In genomic region chr5:130771061-130771741, GRCm38 (mm10) we compare ENCODE assay signal across 14 mouse cellular contexts.
"Had no signal": no experiment of that assay in that cellular context is flagged by ENCODE, and none has a peak within 500 bp of the region (broad histone marks: within the 10 kb centered on the region; RNA-seq: fewer than 3 reads in every experiment).

No protein-coding gene starts in this region.

- H3K4me3 ChIP-seq: limb, embryonic 12.5 days; liver, embryonic 13.5 days; lung, embryonic 15.5 days; midbrain, embryonic 13.5 days had no signal

- H3K9me3 ChIP-seq: limb, embryonic 12.5 days; lung, embryonic 15.5 days; midbrain, embryonic 13.5 days had no signal

- H3K4me1 ChIP-seq: limb, embryonic 12.5 days; liver, embryonic 13.5 days; lung, embryonic 15.5 days; midbrain, embryonic 13.5 days had no signal

- H3K27ac ChIP-seq: limb, embryonic 12.5 days; liver, embryonic 13.5 days; lung, embryonic 15.5 days; macrophage; midbrain, embryonic 13.5 days; stomach, postnatal 0 days had no signal

- DNase-seq: kidney, adult 8-10 months; kidney, postnatal 25 days; layer of hippocampus, adult 9-11 months; layer of hippocampus, postnatal 36 days; liver; liver, embryonic 13.5 days; liver, postnatal 0 days; lung, postnatal 14 days; thymus, postnatal 14 days had no signal

- H3K9ac ChIP-seq: limb, embryonic 12.5 days; liver, embryonic 13.5 days; liver, postnatal 0 days; lung, embryonic 15.5 days; midbrain, embryonic 13.5 days had no signal

- H3K27me3 ChIP-seq: limb, embryonic 12.5 days; liver, embryonic 13.5 days; lung, embryonic 15.5 days; midbrain, embryonic 13.5 days had no signal

- H3K36me3 ChIP-seq: limb, embryonic 12.5 days; liver, embryonic 13.5 days; lung, embryonic 15.5 days; midbrain, embryonic 13.5 days had no signal
